Mouse (Mus musculus) lung, embryonic 14.5 days (tissue): ENCODE data around the gene Gabpa. TPM values are rescaled to one million over a fixed set of nuclear protein-coding genes. Genes with fewer than 3 reads are reported as not detected.
A peak's percentile ranks its signal among the peaks of the same experiment; 100 is the strongest.

ENCODE experiments used
- ATAC-seq: fragments of 200-750 bp; cut with Nextera tagmentation; 2 replicates; pipeline ENCODE4 v1.8.0; 2017; ENCODE audit warnings: mild to moderate bottlenecking, moderate TSS enrichment, moderate library complexity; ENCODE audit not compliant: insufficient read depth
- DNase-seq: peaks from one replicate; pipeline ENCODE4 v3.0.0-alpha.2; 2015
- H3K27ac ChIP-seq: fragments of 300-500 bp; sonication (generic); 2 replicates; pipeline ENCODE4 v1.5.1; 2014; ENCODE audit warnings: low read depth, mild to moderate bottlenecking, moderate library complexity
- H3K27me3 ChIP-seq: fragments of 300-500 bp; sonication (generic); 2 replicates; pipeline ENCODE4 v1.6.1; 2014; ENCODE audit warnings: low read length, control low read depth; ENCODE audit not compliant: insufficient read depth
- H3K36me3 ChIP-seq: fragments of 300-500 bp; sonication (generic); 2 replicates; pipeline ENCODE4 v1.6.1; 2014; ENCODE audit warnings: control low read depth; ENCODE audit not compliant: insufficient read depth
- H3K4me1 ChIP-seq: fragments of 300-500 bp; sonication (generic); 2 replicates; pipeline ENCODE4 v1.6.1; 2014; ENCODE audit warnings: antibody characterized with exemption, control low read depth; ENCODE audit not compliant: insufficient read depth
- H3K4me2 ChIP-seq: fragments of 300-500 bp; sonication (generic); 2 replicates; pipeline ENCODE4 v1.6.1; 2014; ENCODE audit warnings: mild to moderate bottlenecking
- H3K4me3 ChIP-seq: fragments of 300-500 bp; sonication (generic); 2 replicates; pipeline ENCODE4 v1.5.1; 2014; ENCODE audit warnings: low read depth, low read length
- H3K9ac ChIP-seq: fragments of 300-500 bp; sonication (generic); 2 replicates; pipeline ENCODE4 v1.6.1; 2014
- H3K9me3 ChIP-seq: fragments of 300-500 bp; sonication (generic); 2 replicates; pipeline ENCODE4 v1.6.1; 2016; ENCODE audit warnings: low read depth, low read length, control low read depth
- CTCF ChIP-seq: IDR thresholded peaks from 2 replicates; pipeline ENCODE4 v1.5.1; 2016; ENCODE audit warnings: antibody characterized with exemption, low read depth
- WGBS: fragments of 180-500 bp; shearing (Covaris S2); extraction: QIAGEN DNeasy Blood & Tissue Kit; methylation state at CpG from one replicate; pipeline ENCODE4 v1.1.7; 2014; 5-methylcytosine and 5-hydroxymethylcytosine counted together
- polyA plus RNA-seq: library from polyadenylated mRNA; unstranded; fragments of >200 nt; fragmentation: Nextera tagmentation; extraction: Ambion mirVana; gene quantifications from 2 replicates; pipeline ENCODE4 v1.2.1, GENCODE M21; 2014

The Gabpa gene
- polyA plus RNA-seq, 1 experiment from 2014 or later = 47.4 TPM

GRCm38 (mm10) chr16:84825009-84825408 is 9.7 kb upstream of the Gabpa start:
- Histone ChIP-seq H3K4me2 (no peak overlapping the region), H3K4me1 (no peaks in the 10 kb centered on the region), H3K27ac (0 out of 2 replicates have a peak overlapping the region, but pooled peaks have one; percentile 18), H3K36me3 (peaks cover 64% of the 10 kb centered on the region), H3K4me3 (no peak overlapping the region), H3K9ac (no peak overlapping the region), H3K27me3 (no peaks in the 10 kb centered on the region), H3K9me3 (no peaks in the 10 kb centered on the region)
- ATAC-seq (peak; percentile 81), DNase-seq (peak; percentile 71)
- TF ChIP-seq CTCF = no peak
- 60% methylated on average over 6 of the region's 6 CpGs for WGBS

- no peak overlapping the region for H3K9ac ChIP-seq
- peaks cover 65% of the 10 kb centered on the region for H3K36me3 ChIP-seq
- H3K9me3 ChIP-seq = no peaks in the 10 kb centered on the region
- no peak overlapping the region for H3K4me2 ChIP-seq
- no peak for DNase-seq
- ATAC-seq = no peak
- no peak for TF ChIP-seq CTCF
- H3K27ac ChIP-seq = no peak overlapping the region
- no peak overlapping the region for H3K4me3 ChIP-seq
- no peaks in the 10 kb centered on the region for H3K27me3 ChIP-seq
- no peaks in the 10 kb centered on the region for H3K4me1 ChIP-seq
- 85% methylated on average over 5 of the region's 5 CpGs for WGBS
These were observed 3.0 kb upstream of the Gabpa start for GRCm38 (mm10) chr16:84831696-84832095.

GRCm38 (mm10) chr16:84832736-84833135 is 2.0 kb upstream of the Gabpa start:
- 96% methylated on average over 5 of the region's 5 CpGs for WGBS
- DNase-seq (no peak), ATAC-seq (no peak)
- Histone ChIP-seq H3K9ac (no peak overlapping the region), H3K4me1 (no peaks in the 10 kb centered on the region), H3K27me3 (no peaks in the 10 kb centered on the region), H3K9me3 (no peaks in the 10 kb centered on the region), H3K4me3 (no peak overlapping the region), H3K27ac (no peak overlapping the region), H3K36me3 (peaks cover 55% of the 10 kb centered on the region), H3K4me2 (no peak overlapping the region)
- TF ChIP-seq CTCF = no peak

GRCm38 (mm10) chr16:84834344-84834743 is 381 bp upstream of the Gabpa start:
- Histone ChIP-seq H3K27ac (peak overlapping the region; percentile 98), H3K9ac (peak overlapping the region; percentile 99), H3K4me3 (peak overlapping the region; percentile 92), H3K27me3 (no peaks in the 10 kb centered on the region), H3K36me3 (peaks cover 42% of the 10 kb centered on the region), H3K9me3 (no peaks in the 10 kb centered on the region), H3K4me2 (peak overlapping the region; percentile 72), H3K4me1 (no peaks in the 10 kb centered on the region)
- TF ChIP-seq CTCF = no peak
- no peak for ATAC-seq
- DNase-seq = peak; percentile 26
- WGBS = under 1% methylated on average over 22 of the region's 22 CpGs

- H3K4me1 ChIP-seq = no peaks in the 10 kb centered on the region
- H3K4me3 ChIP-seq = peak within 1 kb of the TSS; percentile 92
- H3K9me3 ChIP-seq = no peaks in the 10 kb centered on the region
- DNase-seq (peak; percentile 83), ATAC-seq (peak; percentile 66)
- H3K36me3 ChIP-seq = peaks cover 37% of the 10 kb centered on the region
- peak within 1 kb of the TSS; percentile 99 for H3K9ac ChIP-seq
- TF ChIP-seq CTCF = no peak
- under 1% methylated on average over 55 of the region's 57 CpGs for WGBS
- no peaks in the 10 kb centered on the region for H3K27me3 ChIP-seq
- peak within 1 kb of the TSS; percentile 72 for H3K4me2 ChIP-seq
- peak within 1 kb of the TSS; percentile 98 for H3K27ac ChIP-seq
These were observed 707 bp downstream of the Gabpa start, which contains the start of gene Atp5j for GRCm38 (mm10) chr16:84835441-84835822. TSS of gene Atp5j (minus strand) at chr16:84835625.

- Histone ChIP-seq H3K4me2 (peak overlapping the region; percentile 72), H3K9ac (peak overlapping the region; percentile 99), H3K27me3 (no peaks in the 10 kb centered on the region), H3K27ac (peak overlapping the region; percentile 98), H3K9me3 (no peaks in the 10 kb centered on the region), H3K4me1 (no peaks in the 10 kb centered on the region), H3K36me3 (peaks cover 37% of the 10 kb centered on the region), H3K4me3 (peak overlapping the region; percentile 92)
- WGBS = 4% methylated on average over 29 of the region's 29 CpGs
- DNase-seq (peak; percentile 73), ATAC-seq (peak; percentile 8; the same call in 1 of the 2 replicates)
- TF ChIP-seq CTCF = no peak
These were observed 1.4 kb downstream of the Gabpa start for GRCm38 (mm10) chr16:84835823-84836743.

GRCm38 (mm10) chr16:84838576-84838975 is 3.9 kb downstream of the Gabpa start:
- H3K36me3 ChIP-seq = peaks cover 25% of the 10 kb centered on the region
- no peaks in the 10 kb centered on the region for H3K27me3 ChIP-seq
- DNase-seq (no peak), ATAC-seq (no peak)
- H3K27ac ChIP-seq = no peak overlapping the region
- no peaks in the 10 kb centered on the region for H3K9me3 ChIP-seq
- WGBS = 81% methylated on average over 2 of the region's 2 CpGs
- TF ChIP-seq CTCF = no peak
- H3K9ac ChIP-seq = no peak overlapping the region
- H3K4me2 ChIP-seq = no peak overlapping the region
- no peak overlapping the region for H3K4me3 ChIP-seq
- no peaks in the 10 kb centered on the region for H3K4me1 ChIP-seq
